Mouse (Mus musculus) kidney, adult 11 months (tissue): ENCODE data around the gene Sirpb1c.
"Not testable (repeated sequence)": the region's sequence is repeated elsewhere in the genome, so short reads cannot be mapped to it uniquely, and the experiment has no call there.

Source experiments
- DNase-seq: peaks from one replicate; pipeline ENCODE4 v3.0.0; 2022

Sirpb1c gene

GRCm38 (mm10) chr3:15848280-15848679 is at the start of gene Sirpb1c:
Gene Sirpb1c (minus strand): TSS chr3:15848528.
- not testable (repeated sequence) for DNase-seq

GRCm38 (mm10) chr3:15886380-15886779 is 38.1 kb upstream of the Sirpb1c start:
- DNase-seq, result no peak

DNA sequence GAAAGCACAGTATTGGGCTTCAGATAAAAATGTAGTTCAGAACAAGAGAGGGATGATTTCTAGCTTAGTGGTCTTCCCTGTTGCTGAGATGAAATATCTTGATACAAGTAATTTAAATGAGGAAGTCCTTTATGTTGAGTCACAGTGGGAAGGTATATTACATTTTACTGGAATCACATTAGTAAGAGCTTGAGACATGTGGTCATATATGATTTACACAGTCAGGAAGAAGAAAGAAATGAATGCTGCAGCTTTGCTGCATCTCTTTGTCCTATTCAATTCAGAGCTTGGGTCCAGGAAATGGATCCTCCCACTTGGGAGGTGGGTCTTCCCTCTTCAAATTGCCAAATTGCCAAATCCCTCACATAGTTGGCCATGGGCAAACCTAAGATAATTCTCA is 7.4 kb upstream of the Sirpb1c start:
- not testable (repeated sequence) for DNase-seq

DNA sequence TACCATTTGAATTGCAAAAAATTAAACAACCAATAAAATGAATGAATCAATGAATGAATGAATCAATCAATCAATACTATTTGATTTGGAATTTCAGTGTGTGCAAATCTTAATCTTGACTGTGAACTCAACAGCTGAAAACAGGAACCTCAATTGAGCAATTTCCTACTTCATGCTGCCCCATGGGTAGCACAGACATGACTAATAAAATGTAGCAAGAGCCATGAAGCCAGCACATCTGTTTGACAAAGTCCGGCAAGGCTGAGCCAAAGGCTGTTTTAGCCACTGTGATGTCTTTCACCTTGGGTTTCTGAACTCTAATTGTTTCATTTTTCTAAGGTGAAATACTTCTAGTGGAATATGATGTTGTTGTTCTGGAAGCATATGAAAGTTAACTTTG is 1.6 kb upstream of the Sirpb1c start:
- DNase-seq, result no peak

GRCm38 (mm10) chr3:15847332-15848047 is 838 bp downstream of the Sirpb1c start:
- no peak for DNase-seq

DNA sequence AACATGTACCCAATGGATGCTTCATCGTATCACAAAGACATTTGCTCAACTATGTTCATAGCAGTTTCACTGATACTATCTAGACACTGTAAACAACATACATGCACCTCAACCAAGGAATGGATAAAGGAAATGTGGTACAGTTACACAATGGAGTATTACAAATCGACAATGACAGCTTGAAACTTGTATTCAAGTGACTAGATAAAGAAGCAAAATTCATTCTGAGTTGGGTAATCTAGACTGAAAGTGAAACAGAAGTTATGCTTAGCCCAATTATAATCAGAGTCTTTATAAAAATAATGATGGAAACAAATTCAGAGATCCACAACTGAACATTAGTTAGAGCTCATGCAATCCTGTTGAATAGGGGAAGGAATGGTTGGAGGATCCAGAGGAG is 74.7 kb downstream of the Sirpb1c start:
- not testable (repeated sequence) for DNase-seq
